Mouse (Mus musculus) left cerebral cortex, adult 8-10 months (tissue): ENCODE measurements around the gene Pds5a. TPM values are rescaled to one million over a fixed set of nuclear protein-coding genes. Genes with fewer than 3 reads are reported as not detected.
"Not testable (repeated sequence)": the region's sequence is repeated elsewhere in the genome, so short reads cannot be mapped to it uniquely, and the experiment has no call there.

ENCODE experiments used
- DNase-seq, 2 experiments: peaks; one replicate each; pipeline ENCODE4 v3.0.0; 2022; ENCODE audit warnings: low spot score in 2 of 2
- total RNA-seq, 4 experiments: library from RNA; stranded (reverse); gene quantifications; 2 replicates each; pipeline ENCODE4 v1.2.4; 2022

The Pds5a gene
- total RNA-seq, result 10 to 100 TPM; 73.0 to 80.2 (median 75.8) TPM

DNA sequence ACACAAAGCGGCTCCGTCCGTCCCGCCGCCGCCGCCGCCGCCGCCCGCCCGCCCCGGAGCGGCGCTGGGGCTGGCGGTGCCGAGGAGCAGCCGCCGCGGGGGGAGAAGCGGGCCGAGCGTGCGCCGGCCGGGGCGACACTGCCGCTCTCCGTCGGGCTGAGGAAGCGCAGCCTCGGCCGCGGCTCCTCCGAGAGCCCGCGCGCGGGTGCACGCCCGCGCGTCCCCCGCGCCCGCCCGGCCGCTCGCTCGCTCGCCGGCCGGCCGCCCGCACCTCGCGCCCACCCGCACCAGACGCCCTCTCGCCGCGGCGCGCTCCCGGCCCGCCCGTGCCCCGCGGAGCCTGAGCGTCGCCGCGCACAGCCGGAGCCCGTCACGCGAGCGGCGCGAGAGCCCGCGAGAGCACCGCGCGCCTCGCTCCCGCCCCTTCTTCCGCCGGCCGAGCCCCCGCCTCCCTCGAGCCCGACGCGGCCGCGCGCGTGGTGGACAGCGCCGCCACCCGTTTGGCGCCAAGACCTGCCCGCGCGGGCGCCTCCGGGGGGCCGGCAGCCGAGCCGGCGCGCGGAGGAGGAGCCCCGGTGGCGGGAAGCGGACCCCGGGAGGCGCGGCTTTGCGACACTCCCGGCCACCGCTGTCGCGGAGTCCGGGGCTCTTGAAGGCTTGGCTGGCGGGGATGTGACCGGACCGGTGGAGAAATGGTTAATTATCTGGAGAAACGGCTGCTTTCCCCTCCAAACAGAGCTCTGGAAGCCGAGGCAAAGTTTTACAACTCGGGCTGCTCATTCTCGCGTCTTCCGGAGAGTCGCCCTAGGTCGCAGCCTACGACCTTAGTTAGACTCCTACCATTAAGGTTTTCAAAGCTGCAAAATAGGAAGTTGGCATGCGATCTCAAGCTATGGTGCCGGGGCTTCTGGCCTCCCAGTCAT lies at the start of gene Pds5a:
TSS of gene Pds5a (minus strand) at position 438 of the 923 bp plus-strand sequence.
- DNase-seq, result peak; percentile 57 to 81

GRCm38 (mm10) chr5:65746908-65747307 lies 48.8 kb upstream of the Pds5a start:
- no peak for DNase-seq

- DNase-seq, result no peak
These were observed 41.3 kb upstream of the Pds5a start for GRCm38 (mm10) chr5:65739366-65739765.

GRCm38 (mm10) chr5:65735601-65736000 lies 37.5 kb upstream of the Pds5a start:
- no peak for DNase-seq

- no peak for DNase-seq
These were observed 33.3 kb upstream of the Pds5a start for GRCm38 (mm10) chr5:65731173-65732007.

- DNase-seq, result peak; percentile 13 to 43
These were observed 26.4 kb upstream of the Pds5a start for GRCm38 (mm10) chr5:65724311-65725054.

- DNase-seq, result no peak
These were observed 20.3 kb upstream of the Pds5a start for GRCm38 (mm10) chr5:65718368-65718767.

DNA sequence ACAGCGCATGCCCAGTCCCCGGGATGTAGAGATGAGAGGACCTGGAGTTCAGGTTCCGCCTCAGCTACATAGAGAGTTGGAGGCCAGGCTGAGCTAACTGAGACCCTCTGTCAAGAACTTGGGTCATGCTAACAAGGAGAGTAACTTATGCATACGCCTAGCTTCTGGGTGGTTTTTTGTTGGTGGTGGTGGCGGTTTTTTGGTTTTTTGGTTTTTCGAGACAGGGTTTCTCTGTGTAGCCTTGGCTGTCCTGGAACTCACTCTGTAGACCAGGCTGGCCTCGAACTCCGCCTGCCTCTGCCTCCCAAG lies 19.8 kb upstream of the Pds5a start:
- DNase-seq, result not testable (repeated sequence)

GRCm38 (mm10) chr5:65717063-65717902 lies 19.2 kb upstream of the Pds5a start:
- no peak for DNase-seq

- no peak for DNase-seq
These were observed 17.0 kb upstream of the Pds5a start for GRCm38 (mm10) chr5:65715084-65715483.

- DNase-seq, result no peak
These were observed 13.4 kb upstream of the Pds5a start for GRCm38 (mm10) chr5:65711463-65711862.

DNA sequence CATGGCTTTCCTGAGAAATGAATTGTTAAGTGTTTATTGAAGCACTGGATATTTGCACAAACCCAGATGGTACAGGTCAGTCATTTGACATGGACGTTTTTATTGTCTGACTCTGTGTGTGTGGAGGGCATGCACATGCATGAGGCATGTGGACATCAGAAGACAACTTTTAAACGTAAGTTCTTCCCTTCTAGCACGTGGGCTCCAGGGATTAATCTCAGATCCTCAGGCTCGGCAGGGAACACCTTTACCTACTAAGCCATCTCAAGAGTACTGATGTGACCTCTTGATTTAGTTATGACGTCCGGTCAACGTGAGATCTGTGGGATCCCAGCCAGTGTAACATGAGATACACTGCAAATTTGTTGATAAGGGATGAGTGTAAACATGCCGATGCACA lies 12.2 kb upstream of the Pds5a start:
- DNase-seq, result no peak

- DNase-seq, result no peak
These were observed 8.9 kb upstream of the Pds5a start for GRCm38 (mm10) chr5:65706979-65707378.

DNA sequence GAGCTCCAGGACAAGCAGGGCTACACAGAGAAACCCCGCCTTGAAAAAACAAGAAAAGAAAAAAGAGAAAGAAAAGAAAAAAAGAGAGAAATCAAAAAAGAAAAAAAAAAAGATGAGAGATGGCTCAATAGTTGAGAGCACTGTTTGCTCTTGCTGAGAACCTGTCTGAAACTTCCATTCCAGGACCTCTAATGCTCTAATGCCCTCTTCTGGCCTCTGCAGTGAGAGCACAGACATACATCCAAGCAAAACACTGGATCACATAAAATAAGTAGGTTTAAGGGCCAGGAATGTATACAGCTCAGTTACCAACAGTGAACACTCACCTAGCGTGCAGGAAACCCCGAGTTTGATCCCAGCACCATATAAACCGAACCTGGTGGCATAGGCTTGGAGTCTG lies 8.1 kb upstream of the Pds5a start:
- no peak for DNase-seq

- DNase-seq, result no peak
These were observed 6.9 kb upstream of the Pds5a start for GRCm38 (mm10) chr5:65704765-65705678.

DNA sequence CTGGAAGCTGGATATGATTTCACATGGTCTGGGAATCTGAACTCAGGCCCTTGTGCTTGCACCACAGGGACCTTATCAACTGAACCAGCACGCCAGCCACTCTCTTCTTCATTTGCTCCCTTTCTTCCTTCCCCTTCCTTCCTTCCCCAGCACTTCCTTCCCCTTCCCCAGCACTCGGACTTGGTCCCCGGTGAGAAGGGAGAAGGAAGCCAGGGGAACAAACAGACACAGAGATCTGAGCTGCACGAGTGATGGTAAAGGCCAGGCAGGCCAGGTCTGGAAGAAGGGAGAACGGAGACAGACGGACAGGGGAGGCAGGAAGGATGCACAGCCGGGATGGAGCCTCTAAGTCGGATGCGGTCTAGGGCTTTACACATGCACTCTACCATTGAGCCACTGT lies 5.2 kb upstream of the Pds5a start:
- no peak for DNase-seq

GRCm38 (mm10) chr5:65700102-65700501 lies 2.0 kb upstream of the Pds5a start:
- no peak for DNase-seq

DNA sequence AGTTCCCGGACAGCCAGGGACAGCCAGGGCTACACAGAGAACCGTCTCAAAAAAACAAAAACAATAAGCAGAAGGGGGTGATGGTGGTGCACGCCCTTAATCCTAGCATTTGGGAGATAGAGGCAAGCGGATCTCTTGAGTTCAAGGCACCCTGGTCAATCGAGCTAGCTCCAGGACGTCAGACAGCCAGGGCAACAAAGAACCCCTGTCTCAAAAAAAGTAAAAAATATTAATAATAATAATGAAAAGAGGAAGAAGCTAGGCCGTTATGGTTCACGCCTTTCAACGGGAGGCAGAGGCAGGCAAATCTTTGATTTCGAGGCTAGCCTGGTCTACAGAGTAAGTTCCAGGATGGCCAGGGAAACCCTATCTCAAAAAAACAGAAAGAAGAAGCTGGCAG lies 1.1 kb upstream of the Pds5a start:
- DNase-seq, result no peak

- DNase-seq, result no peak
These were observed 675 bp upstream of the Pds5a start for GRCm38 (mm10) chr5:65698759-65699136.

GRCm38 (mm10) chr5:65697486-65697835 lies 612 bp downstream of the Pds5a start:
- peak in 1 of 2 experiments; percentile 29 for DNase-seq
